Mouse (Mus musculus) CH12.LX (cell line): Measurements from ENCODE around the gene Jph3. TPM values are rescaled to one million over a fixed set of nuclear protein-coding genes. Genes with fewer than 3 reads are reported as not detected.

Experiments used
- DNase-seq: peaks from one replicate; pipeline ENCODE4 v3.0.0-alpha.2; 2013; ENCODE audit errors: extremely low read depth
- H3K27ac ChIP-seq: 2 replicates; pipeline ENCODE4 v1.5.1; 2012; ENCODE audit warnings: low read depth, mild to moderate bottlenecking, control low read depth, moderate library complexity; ENCODE audit not compliant: insufficient read depth
- H3K27me3 ChIP-seq: replicated peaks from 2 replicates; pipeline ENCODE3; 2012; ENCODE audit warnings: inconsistent platforms
- H3K36me3 ChIP-seq, 2 experiments: replicated peaks in 1 of 2; 2 replicates each; pipeline versions ENCODE3 to v1.6.1; 2012; ENCODE audit warnings: inconsistent platforms in 1 of 2, low read length in 1 of 2, mild to moderate bottlenecking in 1 of 2, mixed read lengths in 1 of 2, moderate library complexity in 1 of 2; ENCODE audit not compliant: control insufficient read depth in 1 of 2, insufficient read depth in 1 of 2
- H3K4me1 ChIP-seq, 2 experiments: 2 replicates each; pipeline ENCODE4 v1.6.1; 2012; ENCODE audit warnings: inconsistent platforms in 1 of 2, moderate library complexity in 1 of 2; ENCODE audit not compliant: insufficient read depth in 2 of 2, control insufficient read depth in 1 of 2
- H3K4me2 ChIP-seq: 2 replicates; pipeline ENCODE4 v1.6.1; 2012; ENCODE audit warnings: low read depth, mild to moderate bottlenecking, control low read depth; ENCODE audit not compliant: poor library complexity, insufficient read depth, severe bottlenecking
- H3K4me3 ChIP-seq, 3 experiments: fragments of 150-350 bp in 1 of 3; sonication (generic) in 1 of 3; replicated peaks in 1 of 3; 2 replicates each; pipeline versions ENCODE3 to v1.5.1; 2011 to 2012; ENCODE audit warnings: low read depth in 2 of 3, low read length in 2 of 3, mild to moderate bottlenecking in 2 of 3, moderate library complexity in 2 of 3, control low read depth in 1 of 3, improper control_type of control experiment in 1 of 3, inconsistent platforms in 1 of 3, mixed read lengths in 1 of 3; ENCODE audit not compliant: poor library complexity in 1 of 3
- H3K79me2 ChIP-seq: replicated peaks from 2 replicates; pipeline ENCODE4 v1.6.1; 2012; ENCODE audit warnings: mild to moderate bottlenecking, moderate library complexity; ENCODE audit not compliant: control insufficient read depth, poor library complexity, insufficient read depth, severe bottlenecking; ENCODE audit errors: extremely low read depth
- H3K9ac ChIP-seq: 2 replicates; pipeline ENCODE4 v1.6.1; 2012; ENCODE audit warnings: low read depth, mild to moderate bottlenecking, control low read depth, moderate library complexity; ENCODE audit not compliant: insufficient read depth
- H3K9me3 ChIP-seq: replicated peaks from 2 replicates; pipeline ENCODE3; 2012; ENCODE audit warnings: low read length, inconsistent platforms, mixed read lengths
- BHLHE40 ChIP-seq: IDR thresholded peaks from 2 replicates; pipeline ENCODE4 v1.6.1; 2011; ENCODE audit warnings: mild to moderate bottlenecking, low read depth, low read length, improper control_type of control experiment
- CHD1 ChIP-seq: IDR thresholded peaks from 2 replicates; pipeline ENCODE4 v1.6.1; 2012; ENCODE audit warnings: low read depth, low read length, improper control_type of control experiment, inconsistent platforms
- CTCF ChIP-seq, 2 experiments: IDR thresholded peaks in 1 of 2; conservative IDR thresholded peaks in 1 of 2; 2 replicates each; pipeline ENCODE4 v1.5.1; 2011 to 2012; ENCODE audit warnings: low read depth in 2 of 2, low read length in 2 of 2, improper control_type of control experiment in 1 of 2, inconsistent platforms in 1 of 2, mild to moderate bottlenecking in 1 of 2, moderate library complexity in 1 of 2
- EP300 ChIP-seq: IDR thresholded peaks from 2 replicates; pipeline ENCODE4 v1.6.1; 2011; ENCODE audit warnings: low read length, improper control_type of control experiment
- ETS1 ChIP-seq: conservative IDR thresholded peaks from 2 replicates; pipeline ENCODE4 v1.6.1; 2012; ENCODE audit warnings: low read depth, mild to moderate bottlenecking, inconsistent platforms, low read length, improper control_type of control experiment, moderate library complexity
- GABPA ChIP-seq: IDR thresholded peaks from 2 replicates; pipeline ENCODE4 v1.6.1; 2012; ENCODE audit warnings: low read depth, low read length, improper control_type of control experiment, inconsistent platforms; ENCODE audit not compliant: insufficient replicate concordance
- JUND ChIP-seq: conservative IDR thresholded peaks from 2 replicates; pipeline ENCODE4 v1.6.1; 2011; ENCODE audit warnings: low read depth, low read length, improper control_type of control experiment
- KAT2A ChIP-seq: IDR thresholded peaks from 2 replicates; pipeline ENCODE4 v1.6.1; 2012; ENCODE audit warnings: low read length, improper control_type of control experiment, inconsistent platforms; ENCODE audit not compliant: insufficient replicate concordance
- MAX ChIP-seq: IDR thresholded peaks from 2 replicates; pipeline ENCODE4 v1.6.1; 2011; ENCODE audit warnings: low read length, improper control_type of control experiment
- MEF2A ChIP-seq: IDR thresholded peaks from 2 replicates; pipeline ENCODE4 v1.6.1; 2014; ENCODE audit warnings: low read depth, mild to moderate bottlenecking, inconsistent platforms, low read length, improper control_type of control experiment, borderline replicate concordance
- MXI1 ChIP-seq: IDR thresholded peaks from 2 replicates; pipeline ENCODE4 v1.6.1; 2011; ENCODE audit warnings: mild to moderate bottlenecking, low read depth, low read length, improper control_type of control experiment
- NELFE ChIP-seq: IDR thresholded peaks from 2 replicates; pipeline ENCODE4 v1.6.1; 2011; ENCODE audit warnings: low read depth, low read length, improper control_type of control experiment
- NRF1 ChIP-seq: IDR thresholded peaks from 2 replicates; pipeline ENCODE4 v1.6.1; 2014; ENCODE audit warnings: low read depth, mild to moderate bottlenecking, inconsistent platforms, low read length, improper control_type of control experiment, moderate library complexity
- POLR2A ChIP-seq: IDR thresholded peaks from 2 replicates; pipeline ENCODE4 v1.6.1; 2011; ENCODE audit warnings: low read depth, mild to moderate bottlenecking, improper control_type of control experiment, low read length
- RAD21 ChIP-seq: IDR thresholded peaks from 2 replicates; pipeline ENCODE4 v1.6.1; 2011; ENCODE audit warnings: low read depth, mild to moderate bottlenecking, low read length, improper control_type of control experiment, moderate library complexity
- RCOR1 ChIP-seq: conservative IDR thresholded peaks from 2 replicates; pipeline ENCODE4 v1.6.1; 2012; ENCODE audit warnings: low read depth, mild to moderate bottlenecking, inconsistent platforms, low read length, improper control_type of control experiment
- SIN3A ChIP-seq: IDR thresholded peaks from 2 replicates; pipeline ENCODE4 v1.6.1; 2012; ENCODE audit warnings: low read length, improper control_type of control experiment, inconsistent platforms
- TBP ChIP-seq: conservative IDR thresholded peaks from 2 replicates; pipeline ENCODE4 v1.6.1; 2011; ENCODE audit warnings: low read depth, low read length, improper control_type of control experiment
- UBTF ChIP-seq: IDR thresholded peaks from 2 replicates; pipeline ENCODE4 v1.6.1; 2012; ENCODE audit warnings: low read depth, mild to moderate bottlenecking, inconsistent platforms, low read length, improper control_type of control experiment, moderate library complexity
- USF1 ChIP-seq: IDR thresholded peaks from 2 replicates; pipeline ENCODE4 v1.6.1; 2014; ENCODE audit warnings: low read depth, mild to moderate bottlenecking, inconsistent platforms, low read length, improper control_type of control experiment
- USF2 ChIP-seq: conservative IDR thresholded peaks from 2 replicates; pipeline ENCODE4 v1.6.1; 2011; ENCODE audit warnings: low read depth, low read length, improper control_type of control experiment
- ZC3H11A ChIP-seq: IDR thresholded peaks from 2 replicates; pipeline ENCODE4 v1.6.1; 2012; ENCODE audit warnings: low read depth, mild to moderate bottlenecking, inconsistent platforms, low read length, improper control_type of control experiment
- ZKSCAN1 ChIP-seq: IDR thresholded peaks from 2 replicates; pipeline ENCODE4 v1.6.1; 2012; ENCODE audit warnings: low read depth, inconsistent platforms, low read length, improper control_type of control experiment, borderline replicate concordance
- ZNF384 ChIP-seq: IDR thresholded peaks from 2 replicates; pipeline ENCODE4 v1.6.1; 2012; ENCODE audit warnings: low read depth, low read length, improper control_type of control experiment, inconsistent platforms
- dilution Hi-C: fragments of 300-500 bp; cut with MboI; formaldehyde crosslinking; loops from 2 replicates; pipeline ENCODE4 v1.14.3; 2020; ENCODE audit warnings: low sequenced_read_pairs; ENCODE audit not compliant: extremely low pct_unique_long_range_greater_than_20kb, extremely low pct_ligation_motif_present
- in situ Hi-C: fragments of 300-500 bp; cut with MboI; formaldehyde crosslinking; loops from 3 replicates; pipeline ENCODE4 v1.14.3; 2019; ENCODE audit warnings: low sequenced_read_pairs, low pct_ligation_motif_present, low pct_unique_long_range_greater_than_20kb, mixed read lengths
- polyA plus RNA-seq: library from polyadenylated mRNA; unstranded; fragments of >175 nt; gene quantifications from 2 replicates; pipeline ENCODE4 v1.2.1, GENCODE M21; 2012; ENCODE audit warnings: low read depth; ENCODE audit not compliant: insufficient read length
- total RNA-seq, 2 experiments: library from RNA; depleted of rRNA; stranded (reverse); fragments of 300-350 nt in 1 of 2; fragments of >200 nt in 1 of 2; gene quantifications; 2 replicates each; pipeline ENCODE4 v1.2.3; 2012 to 2014

Gene Jph3
- total and polyA plus RNA-seq, 3 experiments: 0.21 TPM; not detected in 1

DNA sequence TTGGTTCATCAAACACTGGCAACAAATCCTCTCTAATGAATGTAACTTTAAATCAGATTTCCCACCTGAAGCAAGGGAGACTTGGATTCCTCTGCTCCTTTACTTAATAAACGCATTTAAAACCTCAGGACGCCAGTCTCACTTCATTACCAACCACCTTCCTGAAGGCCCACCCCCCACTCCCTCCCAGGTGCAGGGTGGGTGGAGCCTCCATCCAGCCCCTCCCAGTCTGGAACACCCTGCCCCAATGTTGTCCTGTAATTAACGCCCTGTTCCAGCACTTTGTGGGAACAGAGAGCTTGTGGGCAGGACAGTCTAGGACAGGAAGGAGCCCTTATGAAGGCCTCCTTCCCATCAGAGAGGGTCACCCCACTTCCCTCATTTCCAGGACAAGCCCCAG is 64.7 kb downstream of the Jph3 start:
- H3K4me3 ChIP-seq: no peak overlapping the region
- no peak for DNase-seq
- no peak overlapping the region for H3K9ac ChIP-seq
- no peaks in the 10 kb centered on the region for H3K27me3 ChIP-seq
- H3K27ac ChIP-seq: no peak overlapping the region
- in situ Hi-C loops: no loop called here
- H3K9me3 ChIP-seq: peaks cover 6% of the 10 kb centered on the region
- dilution Hi-C loops: no loop called here
- no peaks in the 10 kb centered on the region for H3K79me2 ChIP-seq
- TF ChIP-seq RCOR1 (no peak), UBTF (no peak), NELFE (no peak), POLR2A (no peak), MEF2A (no peak), KAT2A (no peak), NRF1 (no peak), CTCF (conservative IDR thresholded peaks at IDR 0.05 in 1 of 2, IDR thresholded peaks at IDR 0.05 in 1 of 2; ENCODE audit: low read depth in 2 of 2, low read length in 2 of 2) (no peak), USF1 (no peak), MAX (no peak)
- H3K36me3 ChIP-seq: peaks cover 47 to 86% of the 10 kb centered on the region in 2 experiments
- H3K4me2 ChIP-seq: no peak overlapping the region
- peaks cover 15 to 50% of the 10 kb centered on the region in 2 experiments for H3K4me1 ChIP-seq

DNA sequence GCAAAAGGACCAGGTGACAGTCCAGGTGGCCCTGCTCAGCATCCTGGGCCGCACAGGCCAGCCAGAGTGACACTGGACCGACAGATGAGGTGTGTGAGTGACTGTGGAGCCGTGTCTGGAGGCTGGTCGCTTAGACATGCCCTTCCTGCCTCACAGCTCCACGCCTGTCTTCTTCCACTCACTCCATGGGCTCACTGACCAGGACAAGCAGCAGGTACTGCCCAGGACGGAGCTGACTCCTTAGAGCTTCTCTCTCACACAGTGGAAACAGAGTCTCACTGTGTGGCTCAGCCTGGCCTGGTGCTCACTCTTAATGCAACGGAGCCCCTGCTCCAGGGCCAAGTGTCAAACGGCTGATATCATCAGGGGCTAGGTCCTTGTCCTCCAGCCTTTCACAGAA is 66.0 kb downstream of the Jph3 start:
- H3K4me1 ChIP-seq: peaks cover 6 to 37% of the 10 kb centered on the region in 2 experiments; a peak in 3 of 4 replicates
- no peak for DNase-seq
- in situ Hi-C loops: no loop called here
- no peak overlapping the region for H3K4me3 ChIP-seq
- peaks cover 56 to 91% of the 10 kb centered on the region in 2 experiments for H3K36me3 ChIP-seq
- no peaks in the 10 kb centered on the region for H3K27me3 ChIP-seq
- H3K27ac ChIP-seq: no peak overlapping the region
- H3K9me3 ChIP-seq: no peaks in the 10 kb centered on the region
- dilution Hi-C loops: no loop called here
- no peak for TF ChIP-seq MXI1
- no peak for TF ChIP-seq BHLHE40
- no peak for TF ChIP-seq EP300
- H3K79me2 ChIP-seq: no peaks in the 10 kb centered on the region
- no peak overlapping the region for H3K9ac ChIP-seq
- H3K4me2 ChIP-seq: no peak overlapping the region

DNA sequence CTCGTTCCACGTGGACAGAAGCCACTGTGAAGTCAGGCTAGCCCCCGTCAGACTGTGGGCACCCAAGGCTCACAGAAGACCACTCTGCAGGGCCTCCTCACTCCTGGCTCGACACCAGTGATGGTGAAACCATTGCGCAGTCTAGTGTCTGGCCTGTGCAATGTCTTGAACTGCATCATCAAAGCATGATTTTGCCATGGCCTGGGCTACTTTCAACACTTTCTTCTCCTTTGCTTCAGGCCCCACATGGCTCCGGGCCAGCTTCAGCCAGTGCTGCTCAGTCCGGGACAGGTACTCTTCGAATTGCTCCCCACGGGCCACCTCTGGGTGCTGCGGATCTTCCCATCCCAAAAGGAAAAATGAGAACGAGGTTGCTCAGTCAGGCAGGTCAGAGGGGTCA is 67.0 kb downstream of the Jph3 start:
- TF ChIP-seq CHD1: no peak
- no peak for TF ChIP-seq ZC3H11A
- no peak for TF ChIP-seq UBTF
- TF ChIP-seq NELFE: no peak
- TF ChIP-seq JUND: no peak
- TF ChIP-seq SIN3A: no peak
- no peak for TF ChIP-seq GABPA
- TF ChIP-seq ZKSCAN1: no peak
- TF ChIP-seq ZNF384: no peak
- no peak for TF ChIP-seq ETS1
- TF ChIP-seq RAD21: no peak
- TF ChIP-seq TBP: no peak
- no peak for TF ChIP-seq USF2
- no peak for TF ChIP-seq MAX
- in situ Hi-C loops: no loop called here
- dilution Hi-C loops: no loop called here
- Histone ChIP-seq H3K4me2 (no peak overlapping the region), H3K4me3 (no peak overlapping the region), H3K4me1 (peaks cover 6 to 31% of the 10 kb centered on the region in 2 experiments; a peak in 3 of 4 replicates), H3K79me2 (no peaks in the 10 kb centered on the region), H3K9ac (no peak overlapping the region), H3K9me3 (no peaks in the 10 kb centered on the region), H3K27me3 (no peaks in the 10 kb centered on the region), H3K27ac (no peak overlapping the region), H3K36me3 (peaks cover 65 to 92% of the 10 kb centered on the region in 2 experiments)
- no peak for DNase-seq
